Mouse (Mus musculus): ENCODE data around the gene Crocc2.

DNA sequence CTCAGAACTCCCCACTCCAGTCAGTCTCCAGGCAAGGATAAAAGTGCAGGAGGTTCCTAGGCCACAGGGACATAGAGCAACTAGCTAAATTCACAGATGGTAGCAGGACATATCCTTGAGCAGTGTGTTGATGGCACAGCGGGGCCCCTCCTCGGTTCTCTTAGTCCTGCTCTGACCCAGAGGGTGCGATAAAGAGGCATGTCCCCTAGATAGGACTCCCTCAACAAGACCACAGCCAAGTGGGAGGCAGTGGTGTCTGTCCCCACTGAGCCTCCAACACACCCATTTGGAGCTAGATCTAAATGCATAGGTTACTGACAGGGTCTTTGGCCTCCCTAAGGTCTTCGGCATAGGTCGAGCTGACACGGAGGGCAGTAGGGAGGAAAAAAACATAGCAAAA is 7.3 kb downstream of the Crocc2 start:
- TF ChIP-seq POLR2A (IDR thresholded peaks at IDR 0.05; ENCODE audit: insufficient read depth, low read depth, low read length) (no peak), CTCF (IDR thresholded peaks at IDR 0.05; ENCODE audit: insufficient read depth, low read depth, low read length) (no peak)
